Mouse (Mus musculus) frontal cortex, adult (tissue): ENCODE measurements around the gene Astn1.

Experiments used
- ATAC-seq: cut with Nextera tagmentation; 2 replicates; pipeline ENCODE4 v1.9.2; 2017; ENCODE audit warnings: mild to moderate bottlenecking, moderate library complexity, mixed read lengths; ENCODE audit not compliant: low TSS enrichment

The Astn1 gene

GRCm38 (mm10) chr1:158607201-158607600 is 245.1 kb downstream of the Astn1 start:
- ATAC-seq, result peak; percentile 27; the same call in 1 of the 2 replicates

DNA sequence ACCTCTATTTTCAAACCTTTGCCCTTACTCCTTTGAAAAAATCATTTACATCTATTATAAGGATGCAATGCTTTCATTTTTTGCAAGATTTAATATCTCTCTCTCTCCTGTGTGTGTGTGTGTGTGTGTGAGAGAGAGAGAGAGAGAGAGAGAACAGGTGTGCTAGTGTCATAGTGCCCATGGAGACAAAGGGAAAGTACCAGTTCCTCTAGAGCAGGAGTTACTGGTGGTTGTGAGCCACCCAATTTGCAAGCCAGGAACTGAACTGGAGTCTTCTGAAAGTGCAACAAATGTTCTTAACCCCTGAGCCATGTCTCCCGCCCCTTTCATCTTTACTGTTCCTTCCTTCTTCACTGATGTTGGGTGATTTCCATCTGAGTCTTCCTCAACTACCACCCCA is 253.1 kb downstream of the Astn1 start:
- no peak for ATAC-seq

DNA sequence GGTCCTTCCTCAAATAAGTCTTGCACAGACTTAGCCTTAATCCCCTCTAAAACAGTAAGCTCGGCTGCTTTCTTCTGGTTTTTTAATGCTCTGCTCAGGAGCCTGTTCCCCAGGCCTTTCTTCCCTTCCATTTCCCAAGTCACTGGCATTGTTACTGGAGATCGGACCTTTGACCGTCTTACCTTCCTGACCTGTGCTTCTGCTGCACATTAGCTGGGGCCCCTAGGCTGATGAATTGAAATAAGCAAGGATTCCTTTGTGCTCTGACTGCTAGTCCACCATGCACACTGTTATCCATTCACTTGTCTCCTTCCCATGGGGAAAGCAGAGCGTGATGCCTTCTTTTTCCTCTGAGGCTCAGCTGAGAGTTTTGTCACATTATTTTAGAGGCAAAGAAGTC is 255.9 kb downstream of the Astn1 start:
- ATAC-seq, result no peak

DNA sequence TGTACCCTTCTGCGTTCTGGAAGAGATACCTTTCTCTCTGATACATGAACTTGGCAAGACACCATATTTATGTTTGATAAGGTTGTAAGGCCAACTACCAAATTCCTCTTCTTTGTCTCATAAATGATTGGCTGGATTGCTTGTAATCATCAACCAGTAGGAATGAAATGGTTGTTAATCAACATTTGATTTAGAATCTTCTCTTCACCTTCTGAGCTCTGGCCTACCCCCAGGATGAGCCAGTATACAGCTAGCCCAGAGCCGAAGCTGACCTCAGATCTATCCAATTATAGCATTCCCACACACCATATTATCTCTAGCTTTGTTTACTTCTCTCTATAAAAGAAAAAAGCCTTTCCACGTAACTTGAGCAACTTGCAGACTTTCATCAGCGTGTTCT is 270.9 kb downstream of the Astn1 start:
- no peak for ATAC-seq

DNA sequence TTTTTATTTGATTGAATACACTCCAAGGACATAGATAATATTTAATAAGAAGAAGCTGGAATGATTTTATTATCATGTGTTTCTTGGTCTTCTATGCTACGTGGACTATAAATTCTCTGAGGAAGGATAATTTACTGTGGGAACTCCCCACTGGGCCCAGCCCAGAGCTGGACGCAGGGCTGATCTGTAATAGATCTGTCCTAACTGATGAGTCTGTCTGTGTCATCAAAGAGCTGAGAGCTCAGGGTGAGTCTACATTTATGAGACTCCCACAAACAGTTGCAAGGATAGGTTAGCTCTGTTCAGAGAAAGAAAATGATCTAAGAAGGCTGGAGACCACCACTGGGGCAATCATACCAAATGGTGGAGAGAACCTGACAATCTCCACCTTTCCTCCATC is 271.4 kb downstream of the Astn1 start:
- no peak for ATAC-seq

- no peak for ATAC-seq
These were observed 279.2 kb downstream of the Astn1 start for GRCm38 (mm10) chr1:158641306-158641705.

- peak; percentile 65; the same call in 1 of the 2 replicates for ATAC-seq
These were observed 280.2 kb downstream of the Astn1 start for GRCm38 (mm10) chr1:158642247-158642646.

GRCm38 (mm10) chr1:158652799-158653198 is 290.7 kb downstream of the Astn1 start:
- no peak for ATAC-seq

DNA sequence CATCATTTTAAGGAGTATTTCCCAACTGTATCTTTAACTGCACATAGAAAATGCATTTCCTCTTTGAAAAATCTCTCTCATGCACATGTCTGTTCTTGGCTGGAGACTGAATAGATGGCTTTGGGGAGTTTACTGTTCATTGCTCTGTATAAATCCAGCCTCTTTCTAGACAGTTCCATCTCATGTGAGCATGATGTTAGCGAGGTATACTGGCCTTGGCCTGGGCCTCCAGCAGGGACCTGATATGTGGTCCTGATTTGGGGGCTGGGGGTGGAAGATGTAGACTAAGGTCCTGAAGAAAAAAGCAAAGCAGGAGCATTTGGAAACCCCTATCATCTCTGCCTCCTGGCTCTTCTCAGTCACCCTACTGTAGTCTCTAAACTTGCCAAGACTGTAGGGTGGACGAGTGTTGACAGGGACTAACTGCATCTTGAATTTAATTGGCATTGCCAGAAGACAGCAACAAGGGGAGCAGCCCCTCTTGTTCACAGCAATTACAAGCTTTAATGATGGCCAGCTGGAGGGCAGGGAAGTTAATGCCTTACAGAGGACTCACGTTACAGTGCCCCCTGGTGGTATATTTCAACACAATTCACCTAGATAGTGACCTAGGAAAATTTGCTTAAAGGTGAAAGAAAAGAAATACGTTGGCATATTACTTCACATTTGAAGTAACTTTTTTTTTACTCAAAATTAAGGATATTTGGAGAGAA is 291.9 kb downstream of the Astn1 start:
- peak; percentile 25; the same call in 1 of the 2 replicates for ATAC-seq

GRCm38 (mm10) chr1:158654571-158655205 is 292.6 kb downstream of the Astn1 start:
- peak; percentile 54 for ATAC-seq

DNA sequence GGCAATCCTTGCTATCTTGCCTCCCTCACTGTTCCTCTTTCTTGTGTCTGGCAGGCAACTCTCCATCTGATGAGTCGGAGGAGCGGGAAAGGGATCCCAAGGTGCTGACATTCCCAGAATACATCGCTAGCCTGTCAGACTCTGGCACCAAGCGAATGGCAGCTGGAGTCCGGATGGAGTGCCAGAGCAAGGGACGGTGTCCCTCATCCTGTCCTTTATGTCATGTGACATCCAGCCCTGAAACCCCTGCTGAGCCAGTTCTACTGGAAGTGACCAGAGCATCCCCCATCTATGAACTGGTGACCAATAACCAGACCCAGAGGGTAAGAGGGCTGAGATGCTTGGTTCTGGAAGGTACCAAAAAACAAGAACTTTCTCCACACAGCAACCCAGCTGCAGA is 294.9 kb downstream of the Astn1 start:
- no peak for ATAC-seq

GRCm38 (mm10) chr1:158666001-158666400 is 303.9 kb downstream of the Astn1 start:
- ATAC-seq, result no peak

GRCm38 (mm10) chr1:158669971-158670592 is 308.0 kb downstream of the Astn1 start:
- ATAC-seq, result peak; percentile 94

- no peak for ATAC-seq
These were observed 325.7 kb downstream of the Astn1 start for GRCm38 (mm10) chr1:158687726-158688125.

DNA sequence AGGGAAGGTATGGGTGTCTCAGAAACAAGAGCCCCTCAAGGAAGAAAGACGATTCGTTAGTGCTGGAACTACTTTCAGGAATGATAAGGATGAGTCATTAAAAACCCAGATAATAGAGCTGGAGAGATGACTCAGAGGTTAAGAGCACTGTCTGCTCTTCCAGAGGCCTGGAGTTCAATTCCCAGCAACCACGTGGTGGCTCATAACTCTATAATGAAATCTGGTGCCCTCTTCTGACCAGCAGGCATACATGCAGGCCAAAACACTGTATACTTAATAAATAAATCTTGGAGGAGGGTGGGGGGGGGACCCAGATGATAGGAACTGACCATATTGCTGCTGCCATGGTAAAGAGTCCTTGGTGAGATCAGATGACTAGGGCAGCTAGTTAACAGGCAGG is 335.4 kb downstream of the Astn1 start:
- ATAC-seq, result no peak

DNA sequence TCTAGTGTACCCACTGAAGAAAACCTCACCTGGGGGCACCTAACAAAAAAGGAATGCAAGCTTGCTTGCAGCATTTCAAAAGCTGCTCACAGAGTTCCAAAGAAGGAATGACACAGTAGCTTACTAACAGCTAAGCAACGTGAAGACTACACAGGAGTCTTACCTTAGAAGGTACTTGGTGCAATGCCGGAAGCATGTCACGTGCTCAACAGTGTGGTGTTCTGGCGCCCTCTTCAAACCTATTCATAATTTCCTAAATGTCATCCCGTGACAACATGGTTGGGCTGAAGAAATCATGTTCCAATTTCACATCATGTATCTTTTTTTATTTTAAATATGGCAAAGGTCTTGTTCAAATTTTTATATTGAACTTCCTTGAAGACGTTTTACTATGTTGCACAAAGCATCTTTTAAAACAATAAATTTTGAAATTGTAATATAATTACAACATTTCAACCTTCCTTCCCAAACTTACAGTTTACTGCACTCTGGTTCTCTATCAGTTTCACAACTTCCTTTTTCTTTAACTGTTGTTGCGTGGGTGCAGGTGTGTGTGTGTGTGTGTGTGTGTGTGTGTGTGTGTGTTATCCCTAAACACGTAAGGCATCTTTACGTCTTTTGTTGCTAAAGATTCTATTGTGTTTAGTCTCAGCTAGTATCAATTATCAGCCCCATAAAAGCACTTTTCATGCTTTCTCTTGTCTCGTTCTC is 335.9 kb downstream of the Astn1 start:
- ATAC-seq, result no peak

GRCm38 (mm10) chr1:158699276-158699675 is 337.2 kb downstream of the Astn1 start:
- no peak for ATAC-seq

GRCm38 (mm10) chr1:158700147-158700546 is 338.1 kb downstream of the Astn1 start:
- ATAC-seq, result no peak

DNA sequence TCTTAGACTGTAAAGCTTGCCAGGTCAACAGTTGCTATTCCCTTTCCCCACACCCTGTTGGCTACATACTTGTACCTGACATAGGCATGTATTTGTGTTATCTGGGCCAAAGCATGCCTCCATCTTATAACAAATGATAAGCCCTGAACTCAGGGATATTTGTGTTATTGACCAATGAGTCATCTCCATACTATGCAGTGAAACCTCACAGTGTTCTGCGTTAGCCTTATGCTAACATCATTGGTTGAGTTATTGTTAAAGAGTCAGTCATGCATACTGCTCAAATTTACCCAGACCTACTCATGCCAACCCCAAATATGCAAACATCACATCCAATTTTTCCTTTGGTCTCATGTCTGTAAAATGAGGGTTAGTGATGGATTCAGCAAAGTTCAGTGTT is 339.3 kb downstream of the Astn1 start:
- ATAC-seq, result no peak

DNA sequence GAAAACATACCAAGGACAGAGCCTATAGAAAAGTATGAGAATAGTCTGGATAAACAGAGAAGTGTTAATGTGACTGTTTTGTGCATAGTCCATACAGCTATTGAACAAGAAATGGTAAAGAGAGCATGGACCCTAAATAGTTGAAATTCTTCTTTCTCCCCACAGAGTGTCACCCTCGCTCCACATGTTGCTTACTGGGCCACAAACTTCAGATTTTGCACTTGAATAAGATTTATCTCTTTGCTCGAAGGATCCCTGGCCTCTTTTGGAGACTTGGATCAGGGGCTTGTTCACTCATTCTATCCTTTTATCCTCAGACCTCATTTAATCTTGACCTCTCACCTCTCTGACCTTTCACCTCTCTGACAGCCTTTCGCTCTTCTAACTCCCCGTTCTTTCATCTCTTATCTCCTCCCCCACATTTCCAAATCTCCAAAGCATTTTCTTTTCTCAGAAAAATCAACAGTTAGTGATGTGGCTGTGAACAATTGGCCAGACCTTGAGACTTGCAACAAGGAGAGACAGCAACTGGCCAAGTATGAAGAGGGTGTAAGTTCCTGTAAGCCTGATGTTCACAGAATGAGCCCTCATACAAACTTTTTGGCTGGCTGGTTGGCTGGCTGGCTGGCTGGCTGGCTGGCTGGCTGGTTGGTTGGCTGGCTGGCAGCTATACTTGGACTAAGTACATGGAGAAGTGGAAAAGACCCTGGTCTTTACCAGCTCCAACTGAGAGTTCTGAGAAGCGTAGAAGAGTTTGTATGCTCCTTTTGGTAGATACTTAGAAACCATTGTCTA is 351.4 kb downstream of the Astn1 start:
- ATAC-seq, result peak; percentile 72; the same call in 1 of the 2 replicates

- ATAC-seq, result peak; percentile 73
These were observed 370.9 kb downstream of the Astn1 start for GRCm38 (mm10) chr1:158732868-158733496.
